Mouse (Mus musculus): ENCODE data around the gene Hormad2. TPM values are rescaled to one million over a fixed set of nuclear protein-coding genes. Genes with fewer than 3 reads are reported as not detected.

Gene Hormad2
- polyA plus RNA-seq (2017; shearing (Covaris generic)), result 1.5 TPM

DNA sequence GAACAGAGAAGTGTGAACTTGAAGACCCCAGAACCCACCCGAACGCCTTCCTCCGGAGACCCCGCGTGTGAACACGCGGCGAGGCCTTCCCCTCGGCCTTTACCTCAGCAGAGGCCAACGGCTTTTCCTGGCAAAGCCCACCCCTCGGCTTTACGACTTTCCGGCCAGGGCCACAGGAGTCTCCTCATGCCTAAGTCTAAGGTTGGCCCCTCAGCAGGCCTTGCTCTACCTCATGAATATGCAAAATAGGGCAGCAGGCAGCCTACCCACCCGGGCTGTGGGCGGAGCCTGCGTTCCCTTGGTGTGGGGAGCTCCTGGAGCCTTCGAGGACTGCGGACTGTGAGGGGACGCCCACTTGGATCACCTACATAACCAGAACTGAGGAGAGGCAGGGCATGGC is at the start of gene Hormad2:
TSS of gene Hormad2 (minus strand) at position 128 of the 400 bp plus-strand sequence.

Other genes with a start within 250 kb of the Hormad2 start
- gene Castor1, start 222.9 kb downstream of the Hormad2 start, polyA plus RNA-seq (2017; shearing (Covaris generic)), result 58.7 TPM
- gene Osm, start 204.7 kb downstream of the Hormad2 start, polyA plus RNA-seq (2017; shearing (Covaris generic)), result 34.3 TPM
- gene Lif, start 183.5 kb downstream of the Hormad2 start, polyA plus RNA-seq (2017; shearing (Covaris generic)), result 3.6 TPM
- gene Mtmr3, start 153.8 kb upstream of the Hormad2 start, polyA plus RNA-seq (2017; shearing (Covaris generic)), result 47.1 TPM
- not detected for gene Gm11032, start 179.0 kb upstream of the Hormad2 start, polyA plus RNA-seq (2017; shearing (Covaris generic))
- gene Ascc2, start 196.6 kb upstream of the Hormad2 start, polyA plus RNA-seq (2017; shearing (Covaris generic)), result 49.5 TPM